Mouse (Mus musculus): ENCODE measurements around the gene Patz1. TPM values are rescaled to one million over a fixed set of nuclear protein-coding genes. Genes with fewer than 3 reads are reported as not detected.
A peak's percentile ranks its signal among the peaks of the same experiment; 100 is the strongest.

Patz1 gene
- total RNA-seq (2021), result 10 to 100 TPM; 34.9 to 38.5 TPM

DNA sequence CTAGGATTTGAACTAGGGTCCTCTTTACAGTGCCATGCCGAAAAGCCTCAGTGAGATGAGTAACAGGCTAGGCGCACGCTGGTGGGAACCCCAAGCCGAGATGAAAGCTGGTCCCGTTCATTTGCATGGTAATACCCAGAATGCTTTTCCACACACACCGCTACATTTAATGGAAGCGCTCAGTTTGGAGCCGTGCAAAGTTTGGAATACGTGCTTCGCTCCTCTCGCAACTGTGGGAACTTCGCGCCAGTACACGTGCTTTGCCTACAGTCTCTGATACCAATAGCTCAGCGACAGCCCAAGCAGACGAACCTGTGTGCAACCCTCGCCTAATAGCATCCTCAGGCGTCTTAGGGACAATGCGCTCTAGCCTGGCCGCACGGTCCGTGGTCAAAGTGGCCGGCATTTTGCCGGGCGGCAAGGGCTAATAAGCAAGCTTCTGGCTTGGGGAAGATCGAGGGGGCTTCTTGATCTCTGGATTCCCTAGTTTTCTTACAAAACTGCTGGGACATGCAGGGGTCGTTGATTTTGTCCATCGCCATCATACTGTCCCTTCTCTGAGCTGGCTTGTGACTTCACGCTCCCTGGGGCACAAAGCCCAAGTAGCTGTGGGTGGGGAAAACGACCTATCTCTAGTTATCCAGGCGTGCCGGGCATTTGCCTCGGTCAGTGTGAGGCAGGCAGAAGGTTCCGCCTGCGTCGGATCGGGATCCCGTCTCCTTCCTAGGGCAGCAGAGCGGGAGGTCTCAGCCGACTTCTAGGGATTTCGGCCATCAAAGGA lies at the start of gene Patz1:
Gene Patz1, plus strand, starts transcription at position 354 of the 781 bp plus-strand sequence.
- peak in 1 of 2 experiments; percentile 77 for DNase-seq
- intact Hi-C loops (cut with DNase I), result loop anchor here (1.0 kb wide), 1 partner anchor 22 kb away; the partner anchor contains the start of gene Drg1

DNA sequence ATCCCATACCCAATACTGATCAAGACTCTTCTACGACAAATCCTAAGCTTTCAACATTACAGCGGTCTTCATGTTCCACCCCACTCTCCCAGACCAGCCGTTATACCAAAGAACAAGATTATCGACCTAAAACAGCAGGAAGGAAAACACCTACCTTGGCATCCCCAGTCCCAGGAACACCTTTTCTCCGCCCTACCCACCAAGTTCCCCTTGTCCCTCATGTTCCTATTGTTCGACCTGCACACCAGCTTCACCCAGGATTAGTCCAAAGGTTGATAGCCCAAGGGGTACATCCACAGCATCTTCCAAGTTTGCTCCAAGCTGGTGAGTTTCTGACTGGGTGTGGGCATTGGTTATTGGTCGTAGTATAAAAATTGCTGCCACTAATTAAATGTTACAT lies 46.3 kb upstream of the Patz1 start:
- intact Hi-C loops (cut with DNase I), result no loop called here
- DNase-seq, result no peak

DNA sequence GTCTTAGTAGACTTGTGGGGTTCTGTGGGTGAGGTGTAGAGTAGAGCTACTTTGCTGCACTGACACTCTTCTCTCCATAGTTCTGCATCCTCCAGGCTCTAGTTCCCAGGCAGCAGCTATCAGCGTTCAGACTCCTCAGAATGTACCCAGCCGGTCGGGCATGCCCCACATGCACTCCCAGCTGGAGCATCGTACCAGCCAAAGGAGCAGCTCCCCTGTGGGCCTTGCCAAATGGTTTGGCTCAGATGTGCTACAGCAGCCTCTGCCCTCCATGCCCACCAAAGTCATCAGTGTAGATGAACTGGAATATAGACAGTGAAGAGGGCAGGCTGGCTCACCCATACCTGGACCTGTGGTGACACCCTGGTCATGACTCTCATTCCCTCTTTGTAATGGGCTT lies 44.9 kb upstream of the Patz1 start:
- intact Hi-C loops (cut with DNase I), result no loop called here
- DNase-seq, result no peak

DNA sequence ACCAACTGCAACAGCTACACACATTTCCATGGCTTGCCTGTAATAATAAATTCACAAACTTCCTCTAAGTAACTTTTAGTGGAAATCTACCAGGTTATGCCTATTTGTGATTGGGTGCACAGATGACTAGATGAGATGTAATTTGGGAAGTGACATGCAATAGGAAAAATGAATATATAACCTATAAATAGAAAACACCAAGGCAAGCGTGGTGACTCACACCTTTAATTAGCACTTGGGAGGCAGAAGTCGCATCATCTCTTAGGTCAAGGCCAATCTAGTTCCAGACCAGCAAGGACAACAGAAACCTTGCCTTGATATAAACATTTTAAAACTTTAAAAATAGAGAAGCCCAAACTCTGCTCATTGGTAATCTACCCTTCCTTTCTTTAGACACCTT lies 41.3 kb upstream of the Patz1 start:
- DNase-seq, result no peak
- intact Hi-C loops (cut with DNase I), result no loop called here

DNA sequence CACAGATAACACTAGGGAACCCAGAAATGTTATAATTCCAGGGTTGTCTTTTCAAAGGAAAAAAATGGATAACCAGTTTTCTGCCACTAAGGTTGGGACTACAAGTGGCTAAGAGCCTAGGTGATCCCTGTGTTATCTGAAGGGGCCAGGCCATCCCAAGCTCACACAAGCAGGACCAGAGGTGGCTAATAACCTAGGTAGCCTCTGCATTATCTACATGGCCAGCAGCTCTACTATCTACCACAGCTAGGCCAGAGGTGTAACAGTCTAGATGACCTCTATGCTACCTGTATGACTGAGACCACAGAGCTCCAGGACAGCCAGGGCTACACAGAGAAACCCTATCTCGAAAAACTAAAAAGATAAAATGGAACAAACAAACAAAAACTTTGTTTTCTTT lies 29.1 kb upstream of the Patz1 start:
- DNase-seq, result no peak
- intact Hi-C loops (cut with DNase I), result no loop called here

DNA sequence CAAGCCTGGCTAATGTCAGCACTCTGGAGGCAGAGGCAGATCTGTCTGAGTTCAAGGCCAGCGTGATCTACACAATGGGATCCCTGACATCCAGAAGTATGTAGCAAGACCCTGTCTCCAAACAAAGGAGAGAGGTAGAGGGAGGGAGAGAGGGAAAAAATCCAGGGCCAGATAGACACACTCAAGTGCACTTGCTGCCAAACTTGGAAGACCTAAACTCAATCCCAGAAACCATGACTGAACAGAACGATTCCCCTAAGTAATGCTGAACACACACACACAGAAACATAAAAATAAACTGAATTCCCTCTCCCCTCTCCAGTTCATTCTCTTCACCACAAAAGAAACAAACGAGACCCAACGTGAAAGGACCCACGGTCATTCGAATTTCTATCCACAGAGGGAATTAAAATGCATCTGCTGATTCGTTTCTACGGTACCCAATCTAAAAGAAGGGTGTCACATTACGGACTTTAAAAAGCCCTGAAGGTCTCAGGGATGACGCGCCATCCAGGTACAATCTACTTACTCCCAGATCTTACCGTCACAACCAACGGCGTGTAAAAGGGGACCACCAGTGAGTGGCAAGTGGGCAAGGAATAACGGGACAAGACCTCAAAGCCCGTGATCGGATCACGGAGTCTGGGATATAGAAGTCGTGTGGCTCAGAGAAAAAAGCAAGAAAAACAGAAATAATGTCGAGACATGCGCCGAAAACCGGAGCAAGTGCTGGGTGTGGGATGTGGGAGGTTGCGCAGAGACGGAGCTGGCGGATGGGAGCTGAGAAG lies 23.2 kb upstream of the Patz1 start:
- intact Hi-C loops (cut with DNase I), result loop anchor here (1.0 kb wide), 1 partner anchor 24 kb away; no protein-coding TSS in a partner anchor
- no peak for DNase-seq

DNA sequence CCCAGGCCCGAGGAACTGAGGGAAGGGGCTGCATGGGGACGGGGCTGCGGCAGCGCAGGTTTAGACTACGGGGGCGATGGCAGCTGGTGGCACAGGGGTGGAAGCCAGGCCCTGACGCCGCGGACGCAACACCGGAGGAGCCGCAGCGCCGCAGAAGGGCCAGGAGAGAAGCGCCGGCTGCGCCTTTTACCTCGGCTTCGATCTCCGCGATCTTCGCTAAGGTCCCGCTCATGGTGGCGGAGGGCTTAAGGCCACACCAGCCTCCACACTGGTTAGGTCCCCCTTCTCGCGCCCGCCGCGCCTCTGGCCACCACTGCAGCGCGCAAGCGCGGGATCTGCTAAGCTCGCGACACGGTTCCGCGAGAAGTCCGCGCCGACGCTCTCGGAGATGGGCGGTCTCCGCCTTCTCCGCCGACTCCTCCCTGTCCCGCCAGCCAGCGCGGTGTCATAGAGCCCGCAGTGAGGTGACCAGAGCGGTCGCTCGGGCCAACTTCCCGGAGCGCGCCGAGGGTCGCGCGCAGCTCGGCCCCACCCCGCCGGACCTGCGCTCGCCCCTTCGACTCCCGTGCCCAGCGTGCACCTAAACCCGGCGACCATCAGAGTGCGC lies 22.5 kb upstream of the Patz1 start, which contains the start of gene Drg1:
Gene Drg1, minus strand, starts transcription at position 337 of the 607 bp plus-strand sequence.
- peak; percentile 96 for DNase-seq
- intact Hi-C loops (cut with DNase I), result loop anchor here (1.0 kb wide), 1 partner anchor 23 kb away; no protein-coding TSS in a partner anchor

DNA sequence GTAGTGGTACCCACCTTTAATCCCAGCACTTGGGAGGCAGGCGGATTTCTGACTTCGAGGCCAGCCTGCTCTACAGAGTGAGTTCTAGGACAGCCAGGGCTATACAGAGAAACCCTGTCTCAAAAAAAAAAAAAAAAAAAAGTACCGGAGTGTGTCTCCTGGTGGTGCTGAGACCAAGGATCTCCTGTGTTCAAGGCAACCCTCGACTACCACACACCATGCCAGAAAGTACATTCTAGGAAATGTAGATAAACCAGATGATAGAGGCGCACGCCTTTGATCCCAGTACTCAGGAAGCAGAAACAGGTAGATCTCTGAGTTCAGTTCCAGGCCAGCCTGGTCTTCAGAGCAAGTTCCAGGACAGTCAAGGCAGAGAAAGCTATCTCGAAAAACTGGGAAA lies 21.5 kb upstream of the Patz1 start:
- peak in 1 of 2 experiments; percentile 18 for DNase-seq
- intact Hi-C loops (cut with DNase I), result no loop called here

DNA sequence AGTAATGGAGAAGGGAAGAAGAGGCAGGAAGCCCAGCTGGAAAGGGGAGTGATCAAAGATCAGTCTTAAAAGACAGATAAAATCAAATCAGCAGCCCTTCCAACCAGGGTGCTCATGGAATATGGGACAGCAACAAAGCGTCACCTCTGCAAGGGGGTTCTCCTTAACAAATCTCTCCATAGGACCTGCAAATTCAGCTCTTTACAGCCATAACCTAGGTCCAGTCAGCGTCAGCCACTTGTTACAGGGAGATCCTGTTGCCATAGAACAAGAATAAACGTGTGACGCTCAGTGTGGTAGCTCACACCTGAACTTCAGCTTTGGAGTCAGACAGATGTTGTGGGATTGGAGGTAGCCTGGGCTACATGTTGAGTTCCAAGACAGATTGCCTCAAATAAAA lies 19.4 kb upstream of the Patz1 start:
- intact Hi-C loops (cut with DNase I), result no loop called here
- no peak for DNase-seq

DNA sequence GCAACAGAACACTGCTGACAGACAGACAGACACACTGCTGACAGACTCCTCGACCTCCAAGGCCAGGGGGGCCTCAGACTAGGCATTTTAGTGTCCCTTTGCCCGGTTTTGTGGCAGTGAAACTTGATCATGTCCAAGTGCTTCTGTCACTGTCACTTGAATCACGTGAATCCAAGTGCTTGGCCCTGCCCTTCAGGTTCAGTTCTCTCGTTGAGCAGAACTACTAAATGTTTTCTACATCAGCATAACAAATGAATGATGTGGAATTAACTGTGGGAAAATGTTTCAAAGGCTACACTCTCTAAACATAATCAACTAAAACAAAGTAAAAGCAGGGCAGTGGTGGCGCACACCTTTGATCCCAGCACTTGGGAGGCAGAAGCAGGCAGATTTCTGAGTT lies 10.3 kb upstream of the Patz1 start:
- DNase-seq, result no peak
- intact Hi-C loops (cut with DNase I), result no loop called here

DNA sequence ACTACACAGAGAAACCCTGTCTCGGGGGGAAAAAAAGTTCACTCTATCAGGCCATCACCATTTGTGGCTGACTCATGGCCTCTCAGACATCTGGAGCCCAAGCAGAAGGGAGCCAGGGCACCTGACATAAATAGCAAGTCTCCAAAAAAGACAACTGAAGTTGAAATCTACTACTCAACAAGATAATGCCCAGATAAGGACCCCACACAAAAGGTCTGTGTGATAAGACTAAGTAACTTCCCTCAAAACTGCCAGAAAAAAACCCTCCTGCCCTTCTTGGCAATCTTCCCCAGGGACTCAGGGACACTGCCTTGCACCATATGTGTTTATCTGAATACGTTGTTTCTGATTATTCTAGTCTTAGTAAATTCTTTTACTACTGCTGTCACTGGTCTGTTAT lies 8.9 kb upstream of the Patz1 start:
- intact Hi-C loops (cut with DNase I), result no loop called here
- no peak for DNase-seq

DNA sequence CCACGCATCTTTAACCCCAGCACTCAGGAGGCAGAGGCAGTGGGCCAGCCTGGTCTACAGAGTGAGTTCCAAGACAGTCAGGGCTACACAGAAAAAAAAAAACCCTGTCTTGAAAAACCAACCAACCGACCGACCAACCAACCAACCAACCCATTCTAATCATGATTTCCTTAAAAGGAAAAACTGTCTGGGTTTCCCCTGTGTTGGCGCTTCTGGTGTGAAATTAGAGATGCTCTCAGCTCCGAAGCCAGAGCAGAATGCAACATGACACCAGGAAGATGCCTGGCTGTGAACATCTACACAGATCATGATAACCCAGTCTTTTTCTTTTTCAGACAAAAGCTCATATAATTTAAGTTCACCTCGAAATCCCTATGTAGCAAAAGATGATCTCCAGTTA lies 5.8 kb upstream of the Patz1 start:
- intact Hi-C loops (cut with DNase I), result no loop called here
- no peak for DNase-seq

DNA sequence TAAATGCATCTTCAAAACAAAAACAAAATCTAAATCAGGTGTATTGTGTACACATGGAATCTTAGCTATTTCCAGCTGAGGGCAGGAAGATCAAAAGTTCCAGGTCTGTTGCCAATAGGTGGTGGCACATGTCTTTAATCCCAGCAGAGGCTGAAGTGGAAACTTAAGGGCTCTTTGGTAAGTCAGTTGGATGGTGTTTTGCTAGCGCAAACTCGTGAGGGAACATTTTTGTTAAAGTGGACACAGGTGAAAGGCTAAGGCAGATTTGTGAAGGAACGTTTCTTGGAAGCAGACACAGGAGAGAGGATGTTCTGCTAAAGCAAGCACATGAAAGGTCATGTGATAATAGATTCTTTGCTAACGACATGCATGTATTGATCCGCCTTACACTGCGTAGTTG lies 5.0 kb upstream of the Patz1 start:
- DNase-seq, result no peak
- intact Hi-C loops (cut with DNase I), result no loop called here

DNA sequence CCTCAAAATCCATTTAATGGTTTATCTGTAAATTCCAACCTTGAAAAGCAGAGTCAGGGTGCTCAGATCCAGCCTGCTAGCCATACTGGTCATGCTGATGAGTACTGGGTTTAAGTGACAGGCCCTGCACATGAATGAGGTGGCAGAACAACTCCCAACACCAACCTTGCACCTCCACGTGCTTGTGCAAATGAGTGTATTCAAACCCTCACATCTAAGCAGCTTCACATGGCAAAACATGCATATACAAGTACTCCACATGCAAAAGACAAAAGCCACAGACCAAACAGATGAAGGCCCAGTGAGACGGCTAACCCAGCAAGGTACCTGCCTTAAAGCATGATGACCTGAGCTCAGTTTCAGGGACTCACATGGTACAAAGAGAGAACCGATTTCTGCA lies 2.7 kb upstream of the Patz1 start:
- intact Hi-C loops (cut with DNase I), result no loop called here

DNA sequence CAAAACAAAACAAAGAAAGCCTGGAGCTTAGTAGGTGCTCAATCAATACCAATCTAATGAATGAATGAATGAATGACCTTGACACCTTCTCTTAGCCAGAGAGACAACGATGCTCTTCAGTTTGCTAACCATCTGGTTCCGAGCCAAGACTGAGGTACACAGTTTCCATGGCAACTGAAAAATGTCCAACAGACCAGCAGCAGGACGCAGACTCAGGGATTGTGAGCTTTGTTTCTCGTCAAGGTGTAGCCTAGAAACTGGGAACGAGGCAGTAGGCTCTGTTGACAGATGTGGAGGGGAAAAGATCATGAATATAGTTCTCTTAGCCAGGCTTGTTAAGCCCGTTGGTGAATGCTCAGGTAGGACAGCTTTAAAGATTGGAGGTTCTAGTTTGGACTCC lies 1.5 kb upstream of the Patz1 start:
- DNase-seq, result no peak
- intact Hi-C loops (cut with DNase I), result no loop called here

More for the DNA sequence above, 2.7 kb upstream of the Patz1 start:
- no peak for DNase-seq

DNA sequence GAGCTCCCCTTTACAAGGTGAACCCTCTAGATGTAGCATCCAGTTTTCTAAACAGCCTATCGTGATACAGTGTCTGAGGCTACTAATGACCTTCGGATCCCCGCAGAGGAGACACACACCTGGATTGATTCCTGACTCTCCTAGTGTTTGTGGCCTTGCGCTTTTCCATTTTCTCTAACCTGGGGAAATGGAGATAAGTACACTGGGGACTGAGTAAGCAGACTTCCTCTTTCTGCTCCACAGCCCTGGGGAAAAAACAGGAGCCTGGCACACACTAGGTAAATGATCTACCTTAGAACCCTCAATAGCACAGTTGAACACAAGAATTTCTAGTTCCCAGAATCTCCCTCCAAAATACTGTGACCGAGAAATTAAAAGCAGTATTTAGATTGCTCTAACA lies 753 bp upstream of the Patz1 start:
- no peak for DNase-seq
- intact Hi-C loops (cut with DNase I), result no loop called here

DNA sequence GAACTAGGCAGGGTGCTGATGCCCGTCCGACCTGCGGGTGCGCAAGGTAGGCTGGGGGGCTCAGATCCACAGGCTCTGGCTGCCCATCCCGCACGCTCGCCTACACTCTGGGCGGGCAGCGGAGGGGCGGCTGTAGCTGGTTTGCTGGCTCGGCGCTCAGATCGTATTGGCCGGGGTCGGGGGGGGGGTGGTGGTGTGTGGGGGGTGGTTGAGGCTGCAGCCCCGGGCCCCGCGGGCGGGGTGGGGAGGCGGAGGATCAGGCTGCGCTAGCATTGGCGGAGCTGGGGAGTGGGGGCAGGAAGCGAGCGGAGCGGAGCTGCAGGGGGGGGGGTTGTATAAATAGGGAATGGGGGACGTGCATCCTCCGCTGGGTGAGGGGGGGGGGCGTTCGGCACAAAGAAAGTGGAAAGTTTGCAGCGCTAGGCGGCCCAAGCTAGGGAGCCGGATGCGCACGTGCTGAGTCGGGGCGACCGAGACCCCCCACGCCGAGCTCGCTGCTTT lies 678 bp downstream of the Patz1 start:
- intact Hi-C loops (cut with DNase I), result loop anchor here (1.0 kb wide), 1 partner anchor 23 kb away; the partner anchor contains the start of gene Drg1
- DNase-seq, result peak in 1 of 2 experiments; percentile 78

DNA sequence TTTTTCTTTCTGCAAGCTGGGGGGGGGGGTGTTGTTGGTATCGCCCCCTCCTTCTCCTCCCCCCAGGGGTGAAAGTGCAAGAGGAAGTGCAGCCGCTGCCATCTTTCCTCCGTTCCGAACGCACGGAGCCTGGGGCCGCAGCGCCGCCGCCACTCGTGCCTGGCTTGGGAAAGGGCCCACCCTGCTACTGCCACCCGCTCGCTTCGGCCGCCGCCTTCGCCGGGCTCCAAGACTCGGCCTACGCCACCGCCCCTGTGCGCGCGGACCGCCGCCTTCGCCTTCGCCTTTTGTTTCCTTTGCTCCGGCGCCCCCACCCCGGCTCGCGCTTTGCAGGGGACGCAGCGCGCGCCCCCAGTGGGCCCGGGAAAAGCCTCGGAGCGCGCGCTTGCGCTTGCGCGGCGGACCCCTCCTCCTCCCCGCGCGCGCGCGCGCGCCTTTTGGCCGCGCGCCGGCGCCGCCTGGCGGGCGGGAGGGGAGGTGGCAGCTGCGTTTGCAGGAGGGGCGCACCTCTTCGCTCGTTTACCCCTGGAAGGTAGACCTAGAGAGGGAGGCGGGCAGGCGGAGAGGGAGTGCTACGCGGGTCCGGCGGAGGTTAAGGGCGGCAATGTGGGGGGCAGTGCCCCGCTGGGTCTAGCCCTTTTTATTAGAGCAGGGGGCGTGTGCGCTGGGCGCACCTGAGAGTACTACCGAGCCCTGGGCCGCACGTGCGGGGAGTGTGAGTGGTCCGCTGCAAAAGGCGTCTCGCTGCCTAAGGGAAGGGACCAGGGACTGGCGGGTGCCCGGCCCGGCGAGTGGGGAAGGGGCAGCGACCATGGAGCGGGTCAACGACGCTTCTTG lies 1.3 kb downstream of the Patz1 start:
- intact Hi-C loops (cut with DNase I), result loop anchor here (1.0 kb wide), 1 partner anchor 24 kb away; the partner anchor contains the start of gene Drg1
- peak; percentile 88 to 91 for DNase-seq

DNA sequence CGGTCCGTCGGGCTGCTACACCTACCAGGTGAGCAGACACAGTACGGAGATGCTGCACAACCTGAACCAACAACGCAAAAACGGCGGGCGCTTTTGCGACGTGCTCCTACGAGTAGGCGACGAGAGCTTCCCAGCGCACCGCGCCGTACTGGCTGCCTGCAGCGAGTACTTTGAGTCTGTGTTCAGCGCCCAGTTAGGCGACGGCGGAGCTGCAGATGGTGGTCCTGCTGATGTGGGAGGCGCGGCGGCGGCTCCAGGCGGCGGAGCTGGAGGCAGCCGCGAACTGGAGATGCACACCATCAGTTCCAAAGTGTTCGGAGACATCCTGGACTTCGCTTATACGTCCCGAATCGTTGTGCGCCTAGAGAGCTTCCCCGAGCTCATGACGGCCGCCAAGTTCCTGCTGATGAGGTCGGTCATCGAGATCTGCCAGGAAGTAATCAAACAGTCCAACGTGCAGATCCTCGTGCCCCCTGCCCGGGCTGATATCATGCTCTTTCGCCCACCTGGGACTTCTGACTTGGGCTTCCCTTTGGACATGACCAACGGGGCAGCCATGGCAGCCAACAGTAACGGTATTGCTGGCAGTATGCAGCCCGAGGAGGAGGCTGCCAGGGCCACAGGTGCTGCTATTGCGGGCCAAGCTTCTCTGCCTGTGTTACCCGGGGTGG lies 2.1 kb downstream of the Patz1 start:
- DNase-seq, result peak; percentile 59 to 60
- intact Hi-C loops (cut with DNase I), result loop anchor here (1.0 kb wide), 1 partner anchor 40 kb away; the partner anchor contains the start of gene Pik3ip1

All from heart, postnatal 10 days (tissue).